Mouse (Mus musculus): ENCODE results near the gene 2900026A02Rik. TPM values are rescaled to one million over a fixed set of nuclear protein-coding genes. Genes with fewer than 3 reads are reported as not detected.

2900026A02Rik gene
- polyA plus RNA-seq, 1 experiment from 2014 or later: 10.2 TPM

- no peaks in the 10 kb centered on the region for H3K36me3 ChIP-seq
- 2% methylated on average over 64 of the region's 64 CpGs for WGBS
Measured at GRCm38 (mm10) chr5:113220383-113221146, 471 bp downstream of the 2900026A02Rik start.

DNA sequence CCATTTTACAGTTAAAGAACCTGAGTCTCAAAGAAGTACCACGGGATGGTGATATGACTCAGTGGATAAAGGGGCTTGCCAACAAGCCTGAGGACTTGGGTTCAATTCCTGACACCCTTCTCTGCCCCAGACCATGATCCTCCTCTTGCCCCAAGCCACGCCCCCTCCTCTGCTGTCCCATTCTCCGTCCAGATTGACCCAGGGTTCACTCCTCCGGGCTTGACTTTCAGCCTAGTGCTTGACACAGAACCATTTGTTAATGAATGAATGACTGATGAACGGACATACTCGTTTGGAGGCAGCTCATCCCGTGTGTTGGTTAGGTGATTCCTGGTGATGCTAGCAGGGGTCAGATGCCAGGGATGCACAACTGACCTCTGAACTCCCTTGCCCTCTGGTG lies 1.2 kb downstream of the 2900026A02Rik start:
- peaks cover 42% of the 10 kb centered on the region for H3K4me1 ChIP-seq
- no peaks in the 10 kb centered on the region for H3K36me3 ChIP-seq
- whole genome bisulfite sequencing: 59% methylated on average over 7 of the region's 7 CpGs
- peak overlapping the region; percentile 77; the same call in 1 of the 2 replicates for H3K27ac ChIP-seq
- peak overlapping the region; percentile 77 for H3K4me3 ChIP-seq
- no peaks in the 10 kb centered on the region for H3K9me3 ChIP-seq
- peaks cover 48% of the 10 kb centered on the region for H3K27me3 ChIP-seq (ENCODE audit: insufficient read depth, poor library complexity, severe bottlenecking)
- no peak for DNase-seq (ENCODE audit: low spot score)

More at GRCm38 (mm10) chr5:113220383-113221146, 471 bp downstream of the 2900026A02Rik start:
- peak overlapping the region; percentile 77 for H3K27ac ChIP-seq
- H3K4me3 ChIP-seq: peak overlapping the region; percentile 77
- DNase-seq (ENCODE audit: low spot score): no peak
- peaks cover 44% of the 10 kb centered on the region for H3K4me1 ChIP-seq
- H3K27me3 ChIP-seq (ENCODE audit: insufficient read depth, poor library complexity, severe bottlenecking): peaks cover 53% of the 10 kb centered on the region
- no peaks in the 10 kb centered on the region for H3K9me3 ChIP-seq

DNA sequence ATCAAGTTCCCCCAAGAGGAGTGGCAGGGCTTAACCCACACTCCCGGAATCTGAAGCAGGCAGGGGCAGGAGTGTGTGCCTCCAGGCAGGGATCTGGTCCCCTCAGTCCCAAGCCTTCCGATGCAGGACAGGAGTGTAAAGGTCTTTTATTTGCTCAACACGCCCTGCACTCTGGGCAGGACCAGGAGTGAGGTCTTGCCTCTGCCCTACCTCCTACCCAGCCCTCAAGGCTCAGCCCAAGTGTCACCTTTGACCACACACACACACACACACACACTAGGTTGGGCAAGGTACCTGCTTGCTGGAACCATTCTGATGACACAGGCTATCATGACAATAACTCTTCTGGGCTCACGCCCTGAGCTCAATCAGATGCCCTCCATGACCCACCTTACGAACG lies 1.6 kb downstream of the 2900026A02Rik start:
- Histone ChIP-seq H3K4me1 (peaks cover 42% of the 10 kb centered on the region), H3K9me3 (no peaks in the 10 kb centered on the region), H3K36me3 (no peaks in the 10 kb centered on the region), H3K4me3 (no peak overlapping the region), H3K27ac (no peak overlapping the region), H3K27me3 (ENCODE audit: insufficient read depth, poor library complexity, severe bottlenecking) (peaks cover 46% of the 10 kb centered on the region)
- no peak for DNase-seq (ENCODE audit: low spot score)
- 73% methylated on average over 6 of the region's 6 CpGs for WGBS

GRCm38 (mm10) chr5:113218617-113219235 lies 2.3 kb downstream of the 2900026A02Rik start:
- H3K27me3 ChIP-seq (ENCODE audit: insufficient read depth, poor library complexity, severe bottlenecking): peaks cover 39% of the 10 kb centered on the region
- WGBS: 69% methylated on average over 17 of the region's 17 CpGs

GRCm38 (mm10) chr5:113217076-113217475 lies 4.0 kb downstream of the 2900026A02Rik start:
- whole genome bisulfite sequencing: 87% methylated on average over 12 of the region's 12 CpGs
- no peak for DNase-seq (ENCODE audit: low spot score)

More at GRCm38 (mm10) chr5:113218617-113219235, 2.3 kb downstream of the 2900026A02Rik start:
- Histone ChIP-seq H3K27ac (no peak overlapping the region), H3K36me3 (no peaks in the 10 kb centered on the region), H3K4me3 (no peak overlapping the region), H3K9me3 (no peaks in the 10 kb centered on the region), H3K4me1 (peaks cover 40% of the 10 kb centered on the region)
- no peak for DNase-seq (ENCODE audit: low spot score)

DNA sequence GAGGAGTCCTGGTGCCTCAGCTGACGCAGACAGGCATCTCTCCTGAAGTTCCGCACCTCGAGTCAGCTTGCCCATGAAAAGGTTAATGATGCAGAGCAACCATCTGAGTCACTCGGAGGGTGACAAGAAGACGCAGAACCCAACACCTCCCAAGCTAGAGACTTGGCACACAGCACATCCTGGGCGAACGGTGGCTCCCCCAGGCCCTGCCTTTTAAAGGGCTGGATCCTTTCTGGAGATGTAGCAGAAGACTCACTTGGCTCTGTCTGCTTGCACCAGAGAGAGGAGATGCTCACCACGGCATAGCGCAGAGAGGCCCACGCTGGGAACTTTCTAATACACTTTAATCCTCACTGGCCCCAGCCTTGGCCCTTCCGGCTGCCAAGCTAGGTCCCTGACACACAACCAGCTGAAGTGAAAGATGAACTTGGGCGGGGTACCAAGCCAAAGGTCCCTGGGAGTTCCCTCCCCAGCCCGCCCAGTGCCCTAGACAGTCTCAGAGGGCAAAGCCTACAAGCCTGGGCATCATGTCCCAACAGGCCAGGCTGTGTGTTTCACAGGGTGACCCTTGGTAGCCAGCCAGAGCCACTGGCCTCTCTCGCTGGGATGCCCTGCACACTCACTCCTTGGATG lies 4.6 kb downstream of the 2900026A02Rik start:
- no peak for DNase-seq (ENCODE audit: low spot score)
- peaks cover 51% of the 10 kb centered on the region for H3K4me1 ChIP-seq
- H3K36me3 ChIP-seq: no peaks in the 10 kb centered on the region
- no peaks in the 10 kb centered on the region for H3K9me3 ChIP-seq
- no peak overlapping the region for H3K27ac ChIP-seq
- no peak overlapping the region for H3K4me3 ChIP-seq
- WGBS: 72% methylated on average over 14 of the region's 14 CpGs
- peaks cover 39% of the 10 kb centered on the region for H3K27me3 ChIP-seq (ENCODE audit: insufficient read depth, poor library complexity, severe bottlenecking)

More at GRCm38 (mm10) chr5:113217076-113217475, 4.0 kb downstream of the 2900026A02Rik start:
- Histone ChIP-seq H3K4me1 (peaks cover 49% of the 10 kb centered on the region), H3K36me3 (no peaks in the 10 kb centered on the region), H3K27ac (no peak overlapping the region), H3K27me3 (ENCODE audit: insufficient read depth, poor library complexity, severe bottlenecking) (peaks cover 39% of the 10 kb centered on the region), H3K4me3 (no peak overlapping the region), H3K9me3 (no peaks in the 10 kb centered on the region)

- Histone ChIP-seq H3K9me3 (no peaks in the 10 kb centered on the region), H3K27me3 (ENCODE audit: insufficient read depth, poor library complexity, severe bottlenecking) (peaks cover 36% of the 10 kb centered on the region), H3K4me3 (no peak overlapping the region), H3K4me1 (peaks cover 52% of the 10 kb centered on the region), H3K36me3 (no peaks in the 10 kb centered on the region), H3K27ac (no peak overlapping the region)
- DNase-seq (ENCODE audit: low spot score): no peak
- 60% methylated on average over 9 of the region's 9 CpGs for WGBS
Measured at GRCm38 (mm10) chr5:113215610-113216011, 5.4 kb downstream of the 2900026A02Rik start.

DNA sequence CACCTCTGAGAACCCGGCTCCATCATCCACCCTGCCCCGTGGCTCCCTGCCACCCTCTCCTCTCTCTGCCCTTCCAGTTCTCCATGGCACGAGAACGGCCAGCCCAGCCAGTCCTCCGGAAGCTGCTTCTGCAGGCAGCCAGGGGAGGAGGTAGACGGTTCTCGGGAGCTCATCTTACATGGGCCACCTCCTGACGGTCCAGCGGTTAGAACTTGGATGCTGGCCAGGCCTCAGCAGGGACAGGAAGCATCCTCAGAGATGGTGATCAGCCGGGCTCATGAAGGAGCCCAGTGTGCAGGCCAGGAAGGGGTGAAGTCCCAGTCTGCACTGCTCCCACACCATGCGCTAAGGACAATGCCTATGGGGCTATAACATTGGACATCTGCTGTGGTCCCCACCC lies 6.6 kb downstream of the 2900026A02Rik start:
- 64% methylated on average over 11 of the region's 11 CpGs for WGBS
- no peak for DNase-seq (ENCODE audit: low spot score)
- Histone ChIP-seq H3K4me1 (peaks cover 51% of the 10 kb centered on the region), H3K27me3 (ENCODE audit: insufficient read depth, poor library complexity, severe bottlenecking) (peaks cover 25% of the 10 kb centered on the region), H3K36me3 (no peaks in the 10 kb centered on the region), H3K9me3 (no peaks in the 10 kb centered on the region), H3K27ac (no peak overlapping the region), H3K4me3 (no peak overlapping the region)

GRCm38 (mm10) chr5:113214041-113214440 lies 7.0 kb downstream of the 2900026A02Rik start:
- Histone ChIP-seq H3K27ac (no peak overlapping the region), H3K4me1 (peaks cover 52% of the 10 kb centered on the region), H3K36me3 (no peaks in the 10 kb centered on the region), H3K4me3 (no peak overlapping the region), H3K27me3 (ENCODE audit: insufficient read depth, poor library complexity, severe bottlenecking) (peaks cover 21% of the 10 kb centered on the region), H3K9me3 (no peaks in the 10 kb centered on the region)
- DNase-seq (ENCODE audit: low spot score): no peak
- 83% methylated on average over 8 of the region's 8 CpGs for whole genome bisulfite sequencing

DNA sequence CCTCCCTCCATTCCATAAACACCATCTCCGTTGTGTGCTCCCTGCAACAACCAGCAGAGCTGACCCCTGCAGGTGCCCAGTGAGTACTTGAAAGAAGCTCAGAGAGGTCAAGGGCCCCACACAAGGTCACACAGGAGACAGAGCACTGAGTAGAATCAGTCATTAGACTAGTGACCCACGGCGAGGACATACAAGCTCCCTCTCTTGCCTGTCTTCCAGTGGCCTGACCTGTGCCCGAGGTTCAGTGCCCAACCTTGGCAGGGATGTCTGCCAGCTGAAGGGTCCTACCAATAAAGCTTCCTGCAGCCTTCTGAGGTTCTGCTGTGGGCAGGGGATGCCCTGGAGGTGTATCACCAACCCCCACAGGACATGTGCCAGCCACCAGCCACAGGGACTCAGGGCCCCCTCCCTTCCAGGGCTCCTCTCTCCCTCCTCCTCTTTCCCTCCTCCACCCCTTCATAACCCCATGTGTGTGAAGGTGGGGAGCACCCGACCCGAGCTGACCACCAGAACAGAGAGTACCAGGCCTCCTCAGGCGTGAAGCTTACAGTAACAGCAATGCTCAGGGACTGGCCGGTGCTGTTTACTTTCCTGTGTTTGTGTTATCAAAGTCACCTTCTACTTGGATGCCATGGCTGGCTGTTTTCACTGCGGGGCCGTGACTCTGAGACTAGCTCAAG lies 8.7 kb downstream of the 2900026A02Rik start:
- Histone ChIP-seq H3K4me3 (no peak overlapping the region), H3K27ac (peak overlapping the region; percentile 52), H3K36me3 (no peaks in the 10 kb centered on the region), H3K9me3 (no peaks in the 10 kb centered on the region), H3K27me3 (ENCODE audit: insufficient read depth, poor library complexity, severe bottlenecking) (peaks cover 10% of the 10 kb centered on the region), H3K4me1 (peaks cover 62% of the 10 kb centered on the region)
- DNase-seq (ENCODE audit: low spot score): no peak
- WGBS: 61% methylated on average over 10 of the region's 10 CpGs

- H3K4me3 ChIP-seq: no peak overlapping the region
- no peaks in the 10 kb centered on the region for H3K27me3 ChIP-seq (ENCODE audit: insufficient read depth, poor library complexity, severe bottlenecking)
- H3K4me1 ChIP-seq: peaks cover 65% of the 10 kb centered on the region
- DNase-seq (ENCODE audit: low spot score): no peak
- 74% methylated on average over 6 of the region's 6 CpGs for WGBS
- H3K9me3 ChIP-seq: no peaks in the 10 kb centered on the region
- no peaks in the 10 kb centered on the region for H3K36me3 ChIP-seq
- H3K27ac ChIP-seq: peak overlapping the region; percentile 76
Measured at GRCm38 (mm10) chr5:113210314-113210713, 10.7 kb downstream of the 2900026A02Rik start.

- H3K36me3 ChIP-seq: no peaks in the 10 kb centered on the region
- no peak overlapping the region for H3K4me3 ChIP-seq
- DNase-seq (ENCODE audit: low spot score): no peak
- peak overlapping the region; percentile 76 for H3K27ac ChIP-seq
- no peaks in the 10 kb centered on the region for H3K9me3 ChIP-seq
- H3K4me1 ChIP-seq: peaks cover 68% of the 10 kb centered on the region
- H3K27me3 ChIP-seq (ENCODE audit: insufficient read depth, poor library complexity, severe bottlenecking): no peaks in the 10 kb centered on the region
- 83% methylated on average over 13 of the region's 13 CpGs for WGBS
Measured at GRCm38 (mm10) chr5:113209898-113210297, 11.1 kb downstream of the 2900026A02Rik start.

Measured in heart, embryonic 10.5 days (tissue).